Mouse (Mus musculus): ENCODE data around the gene Hoxa10. TPM values are rescaled to one million over a fixed set of nuclear protein-coding genes. Genes with fewer than 3 reads are reported as not detected.
A peak's percentile ranks its signal among the peaks of the same experiment; 100 is the strongest.

Gene Hoxa10
- polyA plus RNA-seq, 1 experiment from 2014 or later: not detected

DNA sequence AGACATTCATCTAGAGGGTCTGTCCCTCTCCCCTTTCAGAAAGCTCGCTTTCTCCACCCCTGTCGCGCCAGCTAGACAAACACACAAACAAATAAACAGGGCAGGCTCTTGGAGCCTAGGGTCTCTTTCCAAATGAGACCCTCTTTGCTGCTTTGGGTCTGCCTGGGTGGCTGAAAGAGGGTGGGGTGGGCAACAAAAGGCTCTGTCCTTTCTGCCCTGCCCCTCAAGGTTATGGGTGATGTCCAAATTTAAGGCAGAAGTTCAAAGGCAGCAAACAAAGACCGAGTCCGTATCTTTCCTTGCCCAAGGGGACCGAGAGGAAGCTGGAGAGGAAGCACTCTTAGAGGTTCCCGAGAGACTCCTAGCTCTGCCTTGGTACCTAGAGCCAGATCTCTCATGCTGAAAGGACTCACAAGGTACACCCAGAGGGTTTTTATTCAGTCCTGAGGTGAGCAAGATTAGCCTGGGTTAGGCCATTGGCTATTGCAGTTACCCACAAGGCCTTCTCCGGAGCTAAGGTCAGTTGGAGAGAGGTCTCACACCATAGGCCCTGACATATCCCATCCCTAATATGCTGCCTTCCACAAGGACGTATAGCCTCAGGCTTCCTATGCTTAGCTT is 457 bp upstream of the Hoxa10 start:
- Histone ChIP-seq H3K4me3 (ENCODE audit: low read length) (no peak overlapping the region), H3K4me1 (ENCODE audit: control insufficient read depth, insufficient read depth, low read length) (0 out of 2 replicates have a peak, but pooled peaks cover 3% of the 10 kb centered on the region), H3K36me3 (ENCODE audit: control insufficient read depth, insufficient read depth) (no peaks in the 10 kb centered on the region), H3K27ac (ENCODE audit: low read length) (no peak overlapping the region), H3K9me3 (replicated peaks; ENCODE audit: control insufficient read depth, low read length) (no peaks in the 10 kb centered on the region), H3K9ac (ENCODE audit: low read length) (no peak overlapping the region), H3K4me2 (ENCODE audit: low read depth, low read length) (no peak overlapping the region), H3K27me3 (ENCODE audit: control insufficient read depth, insufficient read depth, low read length) (peaks cover 96% of the 10 kb centered on the region)
- WGBS: 7% methylated on average over 9 of the region's 9 CpGs
- ATAC-seq (replicated peaks; ENCODE audit: extremely low read depth, insufficient read depth, low FRiP score): no peak

DNA sequence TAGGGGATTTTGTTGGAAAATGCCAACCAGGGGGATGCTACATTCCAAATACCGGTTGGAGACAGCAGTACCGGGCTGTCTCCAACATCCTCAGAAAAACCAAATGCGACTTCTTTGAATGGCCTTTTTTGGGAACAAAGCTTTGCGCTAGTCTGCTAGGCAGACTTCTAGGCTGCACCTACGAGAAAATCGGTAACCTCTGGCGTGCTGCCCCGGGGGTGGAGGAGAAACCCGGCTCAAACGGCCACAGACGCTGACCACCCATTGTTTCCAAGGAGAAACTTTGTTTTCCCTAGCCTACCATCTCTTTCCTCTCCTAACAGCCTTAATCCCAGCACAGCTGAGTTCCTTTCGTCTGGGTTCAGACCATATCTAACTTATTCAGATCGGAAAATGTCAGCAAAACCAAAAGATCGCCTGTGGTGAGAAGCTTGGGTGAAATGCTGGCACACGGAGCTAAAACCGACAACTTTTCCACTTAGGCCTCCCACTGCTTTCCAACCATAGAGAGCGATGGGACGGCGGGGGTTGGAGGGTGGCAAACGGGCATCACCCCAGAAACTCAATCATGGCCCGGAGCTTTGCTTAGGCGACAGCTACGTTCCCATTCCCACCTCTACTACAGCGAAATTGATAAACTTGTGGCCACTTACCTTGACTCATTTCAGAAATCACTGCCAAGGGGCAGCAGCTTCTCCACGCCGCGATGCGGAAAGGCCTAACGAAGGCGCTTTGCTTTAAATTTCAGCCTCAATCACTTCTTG is 847 bp downstream of the Hoxa10 start:
- 2% methylated on average over 30 of the region's 30 CpGs for WGBS
- Histone ChIP-seq H3K9ac (ENCODE audit: low read length) (no peak overlapping the region), H3K4me1 (ENCODE audit: control insufficient read depth, insufficient read depth, low read length) (no peaks in the 10 kb centered on the region), H3K36me3 (ENCODE audit: control insufficient read depth, insufficient read depth) (no peaks in the 10 kb centered on the region), H3K27me3 (ENCODE audit: control insufficient read depth, insufficient read depth, low read length) (peaks cover 96% of the 10 kb centered on the region), H3K27ac (ENCODE audit: low read length) (no peak overlapping the region), H3K9me3 (replicated peaks; ENCODE audit: control insufficient read depth, low read length) (no peaks in the 10 kb centered on the region), H3K4me2 (ENCODE audit: low read depth, low read length) (peak overlapping the region; percentile 34), H3K4me3 (ENCODE audit: low read length) (peak overlapping the region; percentile 13)
- ATAC-seq (replicated peaks; ENCODE audit: extremely low read depth, insufficient read depth, low FRiP score): no peak

GRCm38 (mm10) chr6:52238976-52239375 is 1.7 kb downstream of the Hoxa10 start:
- H3K9me3 ChIP-seq (replicated peaks; ENCODE audit: control insufficient read depth, low read length): no peaks in the 10 kb centered on the region
- WGBS: 5% methylated on average over 7 of the region's 7 CpGs
- no peaks in the 10 kb centered on the region for H3K36me3 ChIP-seq (ENCODE audit: control insufficient read depth, insufficient read depth)
- ATAC-seq (replicated peaks; ENCODE audit: extremely low read depth, insufficient read depth, low FRiP score): no peak
- peaks cover 96% of the 10 kb centered on the region for H3K27me3 ChIP-seq (ENCODE audit: control insufficient read depth, insufficient read depth, low read length)
- H3K27ac ChIP-seq (ENCODE audit: low read length): no peak overlapping the region
- H3K4me1 ChIP-seq (ENCODE audit: control insufficient read depth, insufficient read depth, low read length): no peaks in the 10 kb centered on the region
- H3K4me3 ChIP-seq (ENCODE audit: low read length): no peak overlapping the region
- H3K4me2 ChIP-seq (ENCODE audit: low read depth, low read length): no peak overlapping the region
- H3K9ac ChIP-seq (ENCODE audit: low read length): no peak overlapping the region

DNA sequence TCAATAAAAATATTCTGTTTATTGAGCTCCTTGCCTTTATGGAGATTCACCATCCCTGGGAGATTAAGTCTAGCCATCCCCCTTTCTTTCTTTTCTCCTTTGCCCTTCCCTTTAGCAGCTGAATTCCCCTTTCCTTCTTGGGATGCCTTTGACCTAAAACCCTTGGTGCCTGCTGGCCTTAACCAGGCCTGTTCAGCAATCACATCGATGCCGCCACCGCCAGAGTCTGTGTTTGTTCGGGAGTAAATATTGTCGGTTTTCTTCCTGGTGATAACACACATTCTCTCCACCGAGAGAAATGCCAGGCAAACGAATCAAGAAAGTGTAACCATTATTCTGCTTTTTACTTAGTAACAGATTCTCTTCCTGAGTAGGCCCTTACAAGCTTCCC is 2.5 kb downstream of the Hoxa10 start:
- Histone ChIP-seq H3K4me1 (ENCODE audit: control insufficient read depth, insufficient read depth, low read length) (no peaks in the 10 kb centered on the region), H3K9ac (ENCODE audit: low read length) (no peak overlapping the region), H3K27me3 (ENCODE audit: control insufficient read depth, insufficient read depth, low read length) (peaks cover 96% of the 10 kb centered on the region), H3K4me3 (ENCODE audit: low read length) (no peak overlapping the region), H3K4me2 (ENCODE audit: low read depth, low read length) (no peak overlapping the region), H3K9me3 (replicated peaks; ENCODE audit: control insufficient read depth, low read length) (no peaks in the 10 kb centered on the region), H3K36me3 (ENCODE audit: control insufficient read depth, insufficient read depth) (no peaks in the 10 kb centered on the region), H3K27ac (ENCODE audit: low read length) (no peak overlapping the region)
- WGBS: 4% methylated on average over 7 of the region's 7 CpGs
- no peak for ATAC-seq (replicated peaks; ENCODE audit: extremely low read depth, insufficient read depth, low FRiP score)

DNA sequence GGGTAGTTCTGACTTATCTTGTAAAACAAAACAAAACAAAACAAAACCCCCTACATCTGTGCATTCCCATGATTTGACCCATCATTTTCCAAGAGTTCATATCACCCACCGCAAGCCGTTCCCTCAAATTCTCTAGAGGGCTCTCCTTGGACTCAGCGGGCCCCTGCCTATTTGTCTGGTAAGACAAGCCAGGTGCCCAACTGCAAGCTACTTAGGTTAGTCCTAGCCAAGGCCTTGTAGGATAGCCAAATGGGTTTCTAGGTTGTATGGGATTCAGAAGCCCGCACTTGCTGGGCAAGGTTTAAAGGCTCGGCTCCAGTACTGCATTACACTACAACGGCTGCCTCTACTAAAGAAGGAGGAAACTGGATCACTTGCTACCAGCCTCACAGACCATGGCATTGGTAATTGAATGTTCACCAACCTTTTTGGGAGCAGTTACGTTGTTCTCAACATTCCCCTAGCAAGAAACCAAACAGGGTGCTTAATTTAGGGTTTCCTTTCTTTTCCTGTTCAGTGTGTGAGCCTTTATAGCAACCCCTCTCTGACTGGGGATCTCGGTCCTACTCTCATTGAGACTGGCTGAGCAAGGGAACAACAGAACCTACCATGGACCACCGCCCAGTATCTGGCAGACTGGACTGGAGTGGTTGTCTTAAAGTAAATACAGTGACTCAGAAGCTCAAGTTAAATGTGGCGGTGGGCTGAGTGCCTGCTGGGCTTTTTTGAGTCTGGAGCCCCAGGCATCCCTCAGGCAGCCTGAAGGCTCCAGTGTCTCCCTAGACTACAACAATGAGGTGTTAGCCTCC is 3.1 kb downstream of the Hoxa10 start:
- peaks cover 92% of the 10 kb centered on the region for H3K27me3 ChIP-seq (ENCODE audit: control insufficient read depth, insufficient read depth, low read length)
- no peak overlapping the region for H3K9ac ChIP-seq (ENCODE audit: low read length)
- H3K27ac ChIP-seq (ENCODE audit: low read length): no peak overlapping the region
- no peak overlapping the region for H3K4me3 ChIP-seq (ENCODE audit: low read length)
- no peaks in the 10 kb centered on the region for H3K4me1 ChIP-seq (ENCODE audit: control insufficient read depth, insufficient read depth, low read length)
- ATAC-seq (replicated peaks; ENCODE audit: extremely low read depth, insufficient read depth, low FRiP score): no peak
- no peaks in the 10 kb centered on the region for H3K9me3 ChIP-seq (replicated peaks; ENCODE audit: control insufficient read depth, low read length)
- H3K36me3 ChIP-seq (ENCODE audit: control insufficient read depth, insufficient read depth): no peaks in the 10 kb centered on the region
- WGBS: 11% methylated on average over 10 of the region's 10 CpGs
- H3K4me2 ChIP-seq (ENCODE audit: low read depth, low read length): no peak overlapping the region

DNA sequence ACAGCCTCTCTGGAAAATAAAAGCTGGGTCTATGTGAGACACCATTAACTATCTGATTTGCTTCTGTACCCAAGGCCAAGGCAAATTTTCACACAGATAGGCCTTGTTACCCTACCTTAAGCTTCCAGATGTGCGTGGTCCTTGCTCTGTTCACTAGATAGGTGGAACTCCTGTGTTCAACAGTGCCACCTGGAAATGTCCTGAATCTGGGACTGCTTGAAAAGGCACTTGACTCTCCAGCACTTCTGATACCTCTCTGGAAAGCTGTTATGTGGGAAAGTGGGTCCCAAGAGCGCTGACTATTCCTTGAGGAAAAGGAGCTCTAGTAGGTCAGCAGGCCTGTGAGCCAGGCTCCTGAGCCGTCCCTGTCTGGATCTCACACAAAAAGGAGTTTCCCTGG is 3.8 kb downstream of the Hoxa10 start:
- Histone ChIP-seq H3K9me3 (replicated peaks; ENCODE audit: control insufficient read depth, low read length) (no peaks in the 10 kb centered on the region), H3K27me3 (ENCODE audit: control insufficient read depth, insufficient read depth, low read length) (peaks cover 91% of the 10 kb centered on the region), H3K4me3 (ENCODE audit: low read length) (no peak overlapping the region), H3K27ac (ENCODE audit: low read length) (no peak overlapping the region), H3K36me3 (ENCODE audit: control insufficient read depth, insufficient read depth) (no peaks in the 10 kb centered on the region), H3K4me1 (ENCODE audit: control insufficient read depth, insufficient read depth, low read length) (no peaks in the 10 kb centered on the region), H3K9ac (ENCODE audit: low read length) (no peak overlapping the region), H3K4me2 (ENCODE audit: low read depth, low read length) (no peak overlapping the region)
- ATAC-seq (replicated peaks; ENCODE audit: extremely low read depth, insufficient read depth, low FRiP score): no peak
- WGBS: 10% methylated on average over 3 of the region's 3 CpGs

- WGBS: 17% methylated on average over 6 of the region's 6 CpGs
- no peak overlapping the region for H3K9ac ChIP-seq (ENCODE audit: low read length)
- no peaks in the 10 kb centered on the region for H3K9me3 ChIP-seq (replicated peaks; ENCODE audit: control insufficient read depth, low read length)
- no peak overlapping the region for H3K4me2 ChIP-seq (ENCODE audit: low read depth, low read length)
- no peak overlapping the region for H3K27ac ChIP-seq (ENCODE audit: low read length)
- no peak for ATAC-seq (replicated peaks; ENCODE audit: extremely low read depth, insufficient read depth, low FRiP score)
- peaks cover 87% of the 10 kb centered on the region for H3K27me3 ChIP-seq (ENCODE audit: control insufficient read depth, insufficient read depth, low read length)
- no peaks in the 10 kb centered on the region for H3K4me1 ChIP-seq (ENCODE audit: control insufficient read depth, insufficient read depth, low read length)
- no peak overlapping the region for H3K4me3 ChIP-seq (ENCODE audit: low read length)
- no peaks in the 10 kb centered on the region for H3K36me3 ChIP-seq (ENCODE audit: control insufficient read depth, insufficient read depth)
These were observed 4.8 kb downstream of the Hoxa10 start for GRCm38 (mm10) chr6:52235866-52236265.

GRCm38 (mm10) chr6:52235267-52235666 is 5.4 kb downstream of the Hoxa10 start:
- H3K27ac ChIP-seq (ENCODE audit: low read length): no peak overlapping the region

More at GRCm38 (mm10) chr6:52235267-52235666, 5.4 kb downstream of the Hoxa10 start:
- Histone ChIP-seq H3K4me2 (ENCODE audit: low read depth, low read length) (no peak overlapping the region), H3K36me3 (ENCODE audit: control insufficient read depth, insufficient read depth) (no peaks in the 10 kb centered on the region), H3K27me3 (ENCODE audit: control insufficient read depth, insufficient read depth, low read length) (peaks cover 84% of the 10 kb centered on the region), H3K9me3 (replicated peaks; ENCODE audit: control insufficient read depth, low read length) (no peaks in the 10 kb centered on the region), H3K4me3 (ENCODE audit: low read length) (no peak overlapping the region), H3K9ac (ENCODE audit: low read length) (no peak overlapping the region), H3K4me1 (ENCODE audit: control insufficient read depth, insufficient read depth, low read length) (no peaks in the 10 kb centered on the region)
- 30% methylated on average over 9 of the region's 9 CpGs for WGBS
- no peak for ATAC-seq (replicated peaks; ENCODE audit: extremely low read depth, insufficient read depth, low FRiP score)

Data from heart, embryonic 16.5 days (tissue).